Mouse (Mus musculus) testis, adult 2 months (tissue): ENCODE measurements at regions not wholly inside any gene's neighbourhood (a gene's known extent, or its start where the extent isn't known, plus 50 kb on each side); places are given as distances from the start of the nearest gene placed in this dataset.

ENCODE experiments used
- H3K27ac ChIP-seq: fragments of 200-500 bp; 2 replicates; pipeline ENCODE4 v1.5.1; 2012; ENCODE audit warnings: low read depth, low read length; ENCODE audit not compliant: control insufficient read depth, insufficient read depth
- H3K27me3 ChIP-seq: fragments of 200-500 bp; 2 replicates; pipeline ENCODE4 v1.6.1; 2012; ENCODE audit warnings: mild to moderate bottlenecking, low read length, moderate library complexity; ENCODE audit not compliant: control insufficient read depth, insufficient read depth
- H3K36me3 ChIP-seq: fragments of 200-500 bp; 2 replicates; pipeline ENCODE4 v1.6.1; 2012; ENCODE audit warnings: mild to moderate bottlenecking, low read length; ENCODE audit not compliant: control insufficient read depth, insufficient read depth
- H3K4me1 ChIP-seq: fragments of 200-500 bp; 2 replicates; pipeline ENCODE4 v1.6.1; 2012; ENCODE audit warnings: low read length; ENCODE audit not compliant: control insufficient read depth, insufficient read depth
- H3K4me3 ChIP-seq: fragments of 200-500 bp; 2 replicates; pipeline ENCODE4 v1.5.1; 2012; ENCODE audit warnings: low read depth, mild to moderate bottlenecking, low read length, moderate library complexity, mixed read lengths; ENCODE audit not compliant: control insufficient read depth
- CTCF ChIP-seq: fragments of 200-500 bp; IDR thresholded peaks from 2 replicates; pipeline ENCODE4 v1.5.1; 2012; ENCODE audit warnings: low read depth, mild to moderate bottlenecking, inconsistent platforms, low read length, moderate library complexity; ENCODE audit not compliant: control insufficient read depth, insufficient read depth, insufficient replicate concordance
- POLR2A ChIP-seq: fragments of 200-500 bp; IDR thresholded peaks from 2 replicates; pipeline ENCODE4 v1.6.1; 2012; ENCODE audit warnings: low read depth, mild to moderate bottlenecking, inconsistent platforms, low read length, moderate library complexity; ENCODE audit not compliant: control insufficient read depth

GRCm38 (mm10) chr3:155349185-155349584 lies 256.0 kb downstream of the Lrriq3 start:
- no peak for TF ChIP-seq POLR2A
- TF ChIP-seq CTCF: no peak
- Histone ChIP-seq H3K27me3 (no peaks in the 10 kb centered on the region), H3K36me3 (no peaks in the 10 kb centered on the region), H3K4me3 (no peak overlapping the region), H3K27ac (no peak overlapping the region), H3K4me1 (no peaks in the 10 kb centered on the region)

- no peaks in the 10 kb centered on the region for H3K4me1 ChIP-seq
- no peak overlapping the region for H3K27ac ChIP-seq
- no peaks in the 10 kb centered on the region for H3K27me3 ChIP-seq
- H3K36me3 ChIP-seq: no peaks in the 10 kb centered on the region
- TF ChIP-seq CTCF: no peak
- TF ChIP-seq POLR2A: no peak
- no peak overlapping the region for H3K4me3 ChIP-seq
Observed at GRCm38 (mm10) chr3:155351636-155352035, 258.4 kb downstream of the Lrriq3 start.

- no peak overlapping the region for H3K4me3 ChIP-seq
- H3K4me1 ChIP-seq: no peaks in the 10 kb centered on the region
- no peak overlapping the region for H3K27ac ChIP-seq
- H3K36me3 ChIP-seq: no peaks in the 10 kb centered on the region
- H3K27me3 ChIP-seq: no peaks in the 10 kb centered on the region
- TF ChIP-seq POLR2A (no peak), CTCF (no peak)
Observed at GRCm38 (mm10) chr3:155352277-155352802, 259.1 kb downstream of the Lrriq3 start.

GRCm38 (mm10) chr3:155360399-155360798 lies 267.2 kb downstream of the Lrriq3 start:
- Histone ChIP-seq H3K4me1 (no peaks in the 10 kb centered on the region), H3K27ac (no peak overlapping the region), H3K36me3 (no peaks in the 10 kb centered on the region), H3K4me3 (no peak overlapping the region), H3K27me3 (no peaks in the 10 kb centered on the region)
- TF ChIP-seq CTCF (no peak), POLR2A (no peak)

GRCm38 (mm10) chr3:155370716-155371115 lies 277.5 kb downstream of the Lrriq3 start:
- H3K27ac ChIP-seq: no peak overlapping the region

GRCm38 (mm10) chr3:155373591-155373990 lies 280.4 kb downstream of the Lrriq3 start:
- no peaks in the 10 kb centered on the region for H3K4me1 ChIP-seq
- H3K27me3 ChIP-seq: no peaks in the 10 kb centered on the region
- no peak overlapping the region for H3K4me3 ChIP-seq
- H3K27ac ChIP-seq: no peak overlapping the region
- H3K36me3 ChIP-seq: no peaks in the 10 kb centered on the region
- TF ChIP-seq CTCF (no peak), POLR2A (no peak)

More at GRCm38 (mm10) chr3:155370716-155371115, 277.5 kb downstream of the Lrriq3 start:
- no peak for TF ChIP-seq CTCF
- no peak for TF ChIP-seq POLR2A
- H3K4me1 ChIP-seq: no peaks in the 10 kb centered on the region
- no peaks in the 10 kb centered on the region for H3K27me3 ChIP-seq
- no peak overlapping the region for H3K4me3 ChIP-seq
- H3K36me3 ChIP-seq: no peaks in the 10 kb centered on the region

- no peaks in the 10 kb centered on the region for H3K36me3 ChIP-seq
- no peaks in the 10 kb centered on the region for H3K4me1 ChIP-seq
- no peaks in the 10 kb centered on the region for H3K27me3 ChIP-seq
- H3K27ac ChIP-seq: no peak overlapping the region
- TF ChIP-seq CTCF (no peak), POLR2A (no peak)
- no peak overlapping the region for H3K4me3 ChIP-seq
Observed at GRCm38 (mm10) chr3:155381910-155382309, 288.7 kb downstream of the Lrriq3 start.

GRCm38 (mm10) chr3:155382817-155383216 lies 289.6 kb downstream of the Lrriq3 start:
- Histone ChIP-seq H3K4me1 (no peaks in the 10 kb centered on the region), H3K27me3 (no peaks in the 10 kb centered on the region), H3K27ac (no peak overlapping the region), H3K4me3 (no peak overlapping the region), H3K36me3 (no peaks in the 10 kb centered on the region)
- TF ChIP-seq POLR2A (no peak), CTCF (no peak)
